Mouse (Mus musculus) mouse trophoblast stem cell (cell line): ENCODE results near the gene Taf4.

ENCODE experiments used
- in situ Hi-C, 2 experiments: fragments of 300-500 bp; cut with MseI, MboI; formaldehyde crosslinking; loops; 2 replicates in 1 of 2; 3 replicates in 1 of 2; pipeline ENCODE4 v1.15.1; 2025

Taf4 gene

DNA sequence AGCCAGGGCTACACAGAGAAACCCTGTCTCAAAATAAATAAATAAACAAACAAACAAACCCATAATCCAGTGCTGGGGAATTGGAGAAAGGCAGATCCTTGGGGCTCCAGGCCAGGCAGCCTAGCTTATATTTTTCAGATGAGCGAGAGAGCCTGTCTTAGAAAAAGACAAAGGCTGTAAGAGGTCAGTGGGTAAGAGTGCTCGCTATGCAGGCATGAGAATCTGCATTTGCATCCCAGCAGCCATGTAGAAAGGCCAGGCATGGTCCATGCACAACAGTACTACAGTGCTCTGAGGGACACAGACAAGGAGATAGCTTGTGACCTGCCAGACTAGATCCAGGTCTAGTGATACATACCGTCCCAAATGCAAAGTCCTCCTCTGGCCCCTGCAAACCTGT, 6.3 kb upstream of the Taf4 start:
- in situ Hi-C loops, result no loop called here

DNA sequence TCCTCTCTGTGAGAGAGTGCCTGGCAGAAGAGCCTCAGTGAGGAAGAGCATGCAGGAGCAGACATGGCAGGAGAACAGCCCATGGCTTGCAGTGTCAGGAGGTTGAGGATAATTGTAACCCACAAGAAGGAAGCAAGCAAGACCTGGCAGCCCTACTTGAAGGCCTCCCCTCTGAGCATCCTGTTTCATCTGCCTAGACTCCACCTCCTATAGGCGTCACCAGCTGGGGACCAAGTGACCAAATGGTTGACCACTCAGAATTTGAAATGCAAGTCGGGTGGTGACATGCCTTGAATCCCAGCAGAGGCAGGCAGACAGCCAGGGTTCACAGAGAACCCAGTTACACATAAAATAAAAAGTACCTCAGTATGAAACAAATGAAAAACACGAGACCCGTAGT, 4.2 kb upstream of the Taf4 start:
- in situ Hi-C loops, result no loop called here

- in situ Hi-C loops, result no loop called here
Measured at GRCm38 (mm10) chr2:179979836-179980235, 3.4 kb upstream of the Taf4 start.

- in situ Hi-C loops, result no loop called here
Measured at GRCm38 (mm10) chr2:179978250-179978649, 1.8 kb upstream of the Taf4 start.

- in situ Hi-C loops, result no loop called here
Measured at GRCm38 (mm10) chr2:179977344-179978025, 1.0 kb upstream of the Taf4 start.

DNA sequence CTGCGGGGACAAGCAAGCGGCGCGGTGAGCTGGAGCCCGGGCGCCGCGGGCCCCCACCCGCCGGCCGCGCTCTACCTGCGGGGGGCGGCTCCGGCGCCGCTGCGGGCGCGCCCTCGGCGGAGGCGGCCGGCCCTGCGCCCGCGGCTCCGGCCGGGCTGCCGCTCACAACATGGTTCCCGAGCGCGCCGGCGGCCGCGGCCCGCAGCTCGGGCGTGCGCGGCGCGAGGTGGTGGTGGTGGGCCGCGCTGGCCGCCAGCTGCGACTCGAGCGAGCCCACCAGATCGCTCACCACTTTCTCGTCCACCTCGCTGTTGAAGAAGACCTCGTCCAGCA, 185 bp downstream of the Taf4 start:
- in situ Hi-C loops, result no loop called here

DNA sequence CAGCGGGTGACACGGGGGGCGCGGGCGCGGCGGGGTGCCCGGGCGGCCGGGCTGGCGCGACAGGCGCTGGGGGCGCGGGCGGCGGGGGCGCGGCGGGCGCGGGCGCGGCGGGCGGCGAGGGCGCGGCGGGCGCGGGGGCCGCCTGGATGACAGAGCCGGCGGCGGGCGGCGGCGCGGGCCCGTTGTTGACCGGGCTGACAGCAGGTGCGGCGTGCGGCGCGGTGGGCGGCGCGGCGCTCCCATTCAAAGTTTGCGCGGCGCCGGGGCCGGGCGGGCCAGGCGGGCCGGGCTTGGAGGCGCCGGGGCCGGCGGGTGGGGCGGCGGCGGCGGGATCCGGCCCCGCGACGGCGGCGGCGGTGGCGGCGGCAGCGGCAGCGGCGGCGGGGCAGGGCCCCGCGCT, 595 bp downstream of the Taf4 start:
- in situ Hi-C loops, result no loop called here

DNA sequence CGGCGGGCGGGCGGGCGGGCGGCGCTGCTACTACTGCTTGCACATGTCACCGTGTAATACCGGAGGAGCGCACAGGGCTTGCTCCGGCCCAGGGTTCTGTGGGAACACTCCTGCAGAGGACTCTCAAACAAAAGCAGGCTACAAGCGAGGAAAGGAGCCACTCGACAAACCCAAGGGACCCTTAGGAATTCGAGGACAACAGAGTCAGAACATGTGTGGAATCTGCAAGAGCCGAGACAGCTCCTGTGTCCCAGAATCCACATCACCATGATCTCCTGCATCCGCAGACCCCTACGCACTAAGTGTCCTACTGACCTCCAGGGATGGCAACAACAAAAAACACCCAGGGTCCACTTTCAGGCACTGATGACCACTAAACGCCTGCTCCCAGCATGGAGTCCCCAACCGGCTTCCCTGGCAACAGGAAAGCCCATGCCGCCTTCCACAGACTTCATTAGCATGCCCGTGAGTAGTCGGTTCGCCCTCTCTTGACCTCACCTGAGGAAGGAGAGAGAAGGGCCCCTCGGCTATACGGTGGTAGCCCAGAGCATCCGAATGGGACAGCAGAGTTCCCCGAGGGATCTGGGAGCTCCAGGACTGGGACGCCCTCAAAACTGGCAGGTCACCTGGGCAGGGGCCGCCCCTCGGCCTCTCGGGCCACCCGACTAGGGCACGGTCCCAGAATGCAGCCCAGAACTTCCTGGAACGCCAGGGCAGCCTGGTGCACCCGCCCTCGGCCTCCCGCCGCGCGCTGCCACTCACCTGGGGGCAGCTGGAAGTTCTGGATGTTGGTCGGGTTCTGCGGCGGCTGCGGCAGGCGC, 1.6 kb downstream of the Taf4 start:
- in situ Hi-C loops, result no loop called here

DNA sequence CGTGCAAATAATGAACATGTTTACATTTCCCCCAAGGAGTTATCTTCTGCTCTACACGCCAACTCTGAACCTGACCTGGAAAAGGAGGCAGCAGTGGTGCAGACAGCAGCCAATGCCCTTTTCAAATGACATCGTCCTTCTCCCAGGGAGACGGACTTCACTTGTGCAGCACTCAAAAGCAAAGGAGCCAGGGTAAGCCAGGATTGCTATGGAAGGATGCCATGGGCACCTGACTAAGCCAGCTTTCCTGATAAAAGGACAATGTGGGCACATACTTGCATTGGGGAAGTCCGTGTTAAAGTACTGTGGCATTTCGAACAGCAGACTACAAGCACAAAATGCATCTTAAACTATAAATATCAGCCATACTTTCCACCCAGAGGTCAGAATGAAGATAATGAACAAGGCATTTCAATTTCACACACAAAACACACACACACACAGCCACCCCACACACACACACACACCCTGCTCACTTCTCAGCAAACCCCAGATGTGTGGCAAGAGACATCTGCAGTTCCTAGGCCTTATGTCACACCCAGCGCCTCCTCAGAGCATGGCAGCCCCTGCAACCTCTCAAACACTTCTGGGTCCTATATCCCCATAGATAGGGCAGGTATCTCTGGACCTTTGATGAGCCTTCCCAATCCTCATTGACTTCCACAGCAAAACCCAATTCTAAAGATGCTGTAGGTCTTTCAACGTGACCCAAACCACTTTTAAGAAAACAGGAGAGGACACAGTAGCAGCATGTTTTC, 2.4 kb downstream of the Taf4 start:
- in situ Hi-C loops, result no loop called here

- in situ Hi-C loops, result no loop called here
Measured at GRCm38 (mm10) chr2:179972406-179972805, 4.0 kb downstream of the Taf4 start.

DNA sequence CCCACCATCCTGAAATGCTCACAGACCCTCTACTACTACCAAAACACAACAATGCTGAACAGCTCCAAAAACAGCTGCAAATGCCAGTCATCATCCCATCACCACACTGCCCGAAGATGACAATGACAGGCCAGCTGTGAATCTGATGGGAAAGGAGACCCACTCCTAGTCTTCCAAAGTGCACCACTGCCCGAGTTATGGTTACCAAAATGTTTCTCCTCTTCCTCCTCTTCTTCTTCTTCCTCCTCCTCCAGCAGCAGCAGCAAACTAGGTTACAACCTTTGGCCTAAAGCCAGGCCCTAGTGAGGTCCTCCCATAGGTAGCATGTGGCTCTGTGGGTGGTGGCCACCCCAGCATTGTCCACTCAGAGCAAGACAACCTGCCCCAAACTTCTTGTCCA, 4.6 kb downstream of the Taf4 start:
- in situ Hi-C loops, result no loop called here

DNA sequence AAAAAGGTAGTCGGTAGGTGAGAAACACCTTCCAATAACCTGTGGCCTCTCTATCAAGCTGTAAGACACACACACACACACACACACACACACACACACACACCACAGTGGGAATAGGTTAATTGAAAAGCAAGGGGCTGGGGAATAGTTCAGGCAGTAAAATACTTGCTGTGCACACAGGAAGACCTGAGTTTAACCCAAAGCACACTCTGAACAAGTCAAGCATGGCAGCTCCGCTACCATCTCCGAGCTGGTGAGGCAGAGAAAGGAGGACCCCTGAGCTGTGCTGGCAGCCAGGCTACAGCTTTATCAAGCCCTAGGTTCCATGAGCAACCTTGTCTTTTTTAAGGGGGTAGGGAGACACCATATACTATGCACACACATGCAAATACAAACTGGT, 7.3 kb downstream of the Taf4 start:
- in situ Hi-C loops, result no loop called here

DNA sequence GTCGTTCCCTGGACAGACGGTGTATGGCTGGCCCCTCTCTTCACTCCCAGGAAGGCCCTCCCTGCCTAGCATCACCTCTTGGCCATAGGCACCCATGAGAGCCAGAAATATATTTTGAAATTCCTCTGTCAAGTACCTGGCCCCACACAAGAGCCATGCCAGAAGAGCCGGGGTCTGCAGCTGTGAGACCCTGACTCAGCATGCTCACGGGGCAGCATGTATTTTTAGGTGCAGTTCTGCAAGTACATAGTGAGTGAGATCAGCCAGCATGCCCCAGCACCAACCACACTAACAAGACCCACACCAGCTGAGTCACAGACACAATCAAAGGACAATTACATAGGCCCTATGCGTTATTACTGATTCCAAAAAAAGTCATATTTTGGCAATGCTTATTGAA, 8.8 kb downstream of the Taf4 start:
- in situ Hi-C loops, result no loop called here

- in situ Hi-C loops, result no loop called here
Measured at GRCm38 (mm10) chr2:179961420-179961819, 15.0 kb downstream of the Taf4 start.

- in situ Hi-C loops, result no loop called here
Measured at GRCm38 (mm10) chr2:179960327-179960726, 16.1 kb downstream of the Taf4 start.

DNA sequence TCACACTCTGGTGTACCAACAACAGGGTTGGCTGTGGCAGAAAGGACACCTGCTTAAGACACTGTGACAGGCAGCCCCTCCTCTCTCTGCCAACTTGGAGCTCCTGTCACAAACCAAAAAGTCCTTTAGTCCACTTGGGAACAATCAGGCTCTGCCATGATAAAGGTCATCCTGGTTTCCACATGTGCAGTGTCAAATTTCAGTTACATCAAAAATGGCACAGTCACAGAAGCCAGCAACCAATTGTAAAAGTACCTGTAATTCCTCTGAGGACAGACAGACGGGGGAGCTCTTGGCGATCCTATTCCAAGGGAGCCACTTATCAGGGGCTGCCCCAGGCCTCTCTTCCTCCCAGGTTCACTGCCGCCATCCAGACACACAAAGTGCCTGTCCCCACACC, 17.1 kb downstream of the Taf4 start:
- in situ Hi-C loops, result no loop called here

DNA sequence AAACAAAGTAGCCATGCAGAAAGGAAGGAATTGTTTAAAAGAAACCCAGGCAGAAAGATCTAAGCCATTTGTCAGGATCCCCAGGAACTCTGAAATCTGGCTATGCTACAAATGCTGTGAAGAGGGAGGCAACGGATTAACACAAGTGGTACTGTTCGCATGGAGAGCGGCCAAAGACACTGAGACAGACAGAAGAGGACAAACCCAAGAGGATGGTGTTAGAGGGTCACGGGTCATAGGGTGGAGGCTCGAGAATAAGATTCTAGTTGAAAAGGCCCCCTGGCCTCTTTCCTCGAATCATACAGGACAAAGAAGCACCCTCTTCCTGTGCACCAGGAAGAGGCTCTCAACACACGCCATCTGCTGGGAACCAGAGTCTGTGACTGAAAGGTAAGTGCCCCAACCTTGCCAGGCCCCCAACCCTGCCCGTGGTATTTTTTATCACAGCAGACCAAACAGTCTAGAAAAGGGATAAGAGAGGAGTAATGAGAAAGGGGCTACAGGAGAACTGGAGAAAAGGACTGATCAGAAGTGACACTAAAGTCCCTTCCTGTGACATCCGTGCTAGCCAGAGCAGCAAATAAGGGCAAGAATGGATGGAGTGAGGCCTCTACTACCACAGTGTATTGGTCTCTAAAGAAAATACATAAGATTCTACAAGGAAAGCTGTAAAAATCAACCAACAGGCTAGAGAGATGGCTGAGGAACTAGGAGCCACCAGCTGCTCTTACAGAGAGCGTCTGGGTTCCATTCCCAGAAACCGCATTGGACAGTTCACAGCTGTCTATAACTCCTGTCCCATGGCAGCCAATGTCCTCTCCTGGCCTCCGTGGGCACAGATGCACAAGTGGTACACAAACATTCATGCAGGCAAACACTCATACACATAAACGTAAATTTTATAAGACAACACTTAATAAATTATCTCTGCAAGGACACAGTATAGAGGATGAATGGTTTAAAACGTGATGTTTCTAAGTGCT, 24.6 kb downstream of the Taf4 start:
- in situ Hi-C loops, result no loop called here

DNA sequence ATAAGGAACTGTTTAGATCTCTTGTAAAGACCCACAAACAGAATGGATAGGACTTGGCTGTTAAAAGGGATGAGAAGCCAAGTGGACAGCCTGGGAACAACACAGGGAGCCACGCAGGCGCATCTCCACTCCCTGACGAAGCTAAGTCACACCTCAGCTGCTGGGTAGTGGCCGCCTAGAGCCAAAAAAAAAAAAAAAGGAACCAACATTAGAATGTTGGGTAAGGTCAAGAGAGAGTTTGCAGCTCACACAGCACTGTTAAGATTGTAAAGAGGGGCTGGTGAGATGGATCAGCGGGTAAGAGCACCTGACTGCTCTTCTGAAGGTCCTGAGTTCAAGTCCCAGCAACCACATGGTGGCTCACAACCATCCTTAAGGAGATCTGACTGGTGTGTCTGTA, 27.6 kb downstream of the Taf4 start:
- in situ Hi-C loops, result no loop called here

DNA sequence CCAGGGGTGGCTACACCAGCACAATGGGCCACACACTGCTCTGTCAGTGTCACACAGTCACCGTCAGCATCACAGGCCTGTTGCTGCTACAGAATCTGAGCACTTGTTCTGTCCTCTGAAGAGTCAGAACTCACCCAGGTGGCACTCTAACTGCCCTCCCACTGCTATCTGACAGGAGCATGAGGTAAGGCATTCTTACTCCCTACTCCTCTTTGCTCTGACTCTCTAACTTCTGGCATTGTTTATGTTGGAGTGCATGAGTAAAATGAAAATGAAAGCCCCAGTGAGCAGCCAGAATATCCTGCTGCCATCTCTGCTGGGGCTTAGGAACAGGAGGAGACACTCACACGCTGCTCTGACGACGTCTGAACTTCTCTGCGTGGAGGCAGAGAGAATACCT, 28.8 kb downstream of the Taf4 start:
- in situ Hi-C loops, result no loop called here

DNA sequence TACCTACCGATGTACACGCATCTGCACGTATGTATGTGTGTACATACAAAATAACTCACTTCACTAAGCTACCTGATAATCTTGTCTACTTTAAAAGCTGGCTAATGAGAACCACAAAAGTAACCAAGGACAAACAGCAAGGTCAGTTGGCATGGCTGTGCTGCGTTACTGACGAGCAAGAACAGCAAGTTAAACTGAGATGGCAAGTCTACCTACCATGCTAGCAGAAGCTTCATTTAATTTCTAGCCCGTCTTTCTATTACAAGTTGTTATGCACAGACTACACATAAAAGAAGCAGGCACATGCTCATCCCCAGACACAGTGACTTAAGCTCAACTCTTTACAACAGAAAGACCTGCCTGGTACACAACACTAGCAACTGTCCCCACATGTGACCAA, 29.9 kb downstream of the Taf4 start:
- in situ Hi-C loops, result no loop called here

DNA sequence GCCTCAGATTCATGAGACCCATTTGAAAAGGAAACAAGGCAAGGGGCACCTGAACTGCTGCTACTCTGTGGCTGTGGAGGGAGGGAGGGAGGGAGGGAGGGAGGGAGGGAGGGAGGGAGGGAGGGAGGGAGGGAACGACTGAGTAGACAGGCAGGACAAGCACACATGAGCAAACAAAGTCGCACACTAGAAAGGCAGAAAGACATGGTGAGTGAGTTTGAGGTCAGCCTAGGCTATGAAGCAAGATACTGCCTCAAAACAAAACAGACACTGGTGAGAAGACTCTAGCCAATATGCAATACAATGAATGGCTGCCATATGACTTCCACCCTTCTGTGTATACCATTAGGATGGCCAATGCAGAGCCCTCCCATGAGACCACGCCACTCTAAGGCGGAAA, 31.4 kb downstream of the Taf4 start:
- in situ Hi-C loops, result no loop called here

- in situ Hi-C loops, result no loop called here
Measured at GRCm38 (mm10) chr2:179941696-179942095, 34.8 kb downstream of the Taf4 start.
